ENCODE assay signal across 8 mouse cellular contexts in genomic region chr11:53299551-53300329, GRCm38 (mm10). TPM values are rescaled to one million over a fixed set of nuclear protein-coding genes. Genes with fewer than 3 reads are reported as not detected.
DNase-seq lines count a peak whose midpoint lies in the region; ATAC-seq and TF ChIP-seq lines count a peak whose summit lies in the region.

No protein-coding gene starts in this region.

- TF ChIP-seq CTCF in thymus, adult 2 months (IDR thresholded peaks at IDR 0.05; ENCODE audit: borderline replicate concordance, control insufficient read depth, extremely low read depth, insufficient read depth, low read length, poor library complexity) = no peak

- peaks cover 51% of the 10 kb centered on the region for H3K4me1 ChIP-seq in erythroblast, embryonic 14.5 days (ENCODE audit: control insufficient read depth)
- H3K4me1 ChIP-seq in heart, embryonic 16.5 days (ENCODE audit: control insufficient read depth, insufficient read depth, low read length) = peaks cover 33% of the 10 kb centered on the region
- peaks cover 41% of the 10 kb centered on the region for H3K4me1 ChIP-seq in neural tube, embryonic 15.5 days
- peaks cover 16% of the 10 kb centered on the region for H3K4me1 ChIP-seq in thymus, adult 2 months (replicated peaks; ENCODE audit: control insufficient read depth, insufficient read depth, low read length)

- no peaks in the 10 kb centered on the region for H3K27me3 ChIP-seq in erythroblast, embryonic 14.5 days (ENCODE audit: control insufficient read depth)
- no peaks in the 10 kb centered on the region for H3K27me3 ChIP-seq in heart, embryonic 16.5 days (ENCODE audit: control insufficient read depth, insufficient read depth, low read length)
- no peaks in the 10 kb centered on the region for H3K27me3 ChIP-seq in neural tube, embryonic 15.5 days (replicated peaks)
- H3K27me3 ChIP-seq in thymus, adult 2 months (ENCODE audit: control insufficient read depth, insufficient read depth, low read length) = no peaks in the 10 kb centered on the region

- H3K4me2 ChIP-seq in heart, embryonic 16.5 days (ENCODE audit: low read depth, low read length) = peak overlapping the region; percentile 86
- peak overlapping the region; percentile 66 for H3K4me2 ChIP-seq in neural tube, embryonic 15.5 days

- peaks cover 30% of the 10 kb centered on the region for H3K36me3 ChIP-seq in erythroblast, embryonic 14.5 days (ENCODE audit: control insufficient read depth)
- no peaks in the 10 kb centered on the region; the same call in 1 of the 2 replicates for H3K36me3 ChIP-seq in heart, embryonic 16.5 days (ENCODE audit: control insufficient read depth, insufficient read depth)
- H3K36me3 ChIP-seq in neural tube, embryonic 15.5 days = no peaks in the 10 kb centered on the region
- H3K36me3 ChIP-seq in thymus, adult 2 months (ENCODE audit: control insufficient read depth, insufficient read depth, low read length) = no peaks in the 10 kb centered on the region

- peak overlapping the region; percentile 100 for H3K9ac ChIP-seq in heart, embryonic 16.5 days (ENCODE audit: low read length)
- peak overlapping the region; percentile 98 for H3K9ac ChIP-seq in neural tube, embryonic 15.5 days (replicated peaks)

- no peaks in the 10 kb centered on the region for H3K9me3 ChIP-seq in erythroblast, embryonic 14.5 days (ENCODE audit: control insufficient read depth, low read length)
- H3K9me3 ChIP-seq in heart, embryonic 16.5 days (replicated peaks; ENCODE audit: control insufficient read depth, low read length) = no peaks in the 10 kb centered on the region
- H3K9me3 ChIP-seq in neural tube, embryonic 15.5 days (replicated peaks) = no peaks in the 10 kb centered on the region

- DNase-seq in brain, adult 2 months (ENCODE audit: low read depth, low spot score) = peak; percentile 42
- peak; percentile 84 to 91 for DNase-seq in kidney, postnatal 36 days
- DNase-seq in lung, adult 18-20 months = peak; percentile 62 to 69
- peak; percentile 70 for DNase-seq in thymus, adult 2 months

- under 1% methylated on average over 80 of the region's 80 CpGs for WGBS in heart, embryonic 16.5 days
- under 1% methylated on average over 79 of the region's 80 CpGs for WGBS in neural tube, embryonic 15.5 days
- WGBS in thymus, adult 2 months = under 1% methylated on average over 80 of the region's 80 CpGs

- H3K4me3 ChIP-seq in erythroblast, embryonic 14.5 days (replicated peaks) = peak overlapping the region; percentile 98
- peak overlapping the region; percentile 100 for H3K4me3 ChIP-seq in heart, embryonic 16.5 days (ENCODE audit: low read length)
- peak overlapping the region; percentile 93 for H3K4me3 ChIP-seq in neural tube, embryonic 15.5 days (replicated peaks)
- H3K4me3 ChIP-seq in thymus, adult 2 months (ENCODE audit: control insufficient read depth, insufficient read depth, low read length) = peak overlapping the region; percentile 81

- H3K27ac ChIP-seq in heart, embryonic 16.5 days (ENCODE audit: low read length) = peak overlapping the region; percentile 99
- peak overlapping the region; percentile 93 for H3K27ac ChIP-seq in neural tube, embryonic 15.5 days (replicated peaks)
- peak overlapping the region; percentile 55 for H3K27ac ChIP-seq in thymus, adult 2 months (ENCODE audit: control insufficient read depth, insufficient read depth, low read length)

- peak; percentile 24 for ATAC-seq in CD4-positive, CD25-positive, alpha-beta regulatory T cell, adult 4 months
- ATAC-seq in heart, embryonic 16.5 days (replicated peaks; ENCODE audit: extremely low read depth, insufficient read depth, low FRiP score) = peak; percentile 71; the same call in 1 of the 2 replicates
- ATAC-seq in neural tube, embryonic 15.5 days (ENCODE audit: low FRiP score) = peak; percentile 77

- no peak; the same call in 1 of the 2 replicates for TF ChIP-seq POLR2A in thymus, adult 2 months (IDR thresholded peaks at IDR 0.05; ENCODE audit: control insufficient read depth, extremely low read depth, insufficient read depth, low read length, poor library complexity)

RNA-seq across cellular contexts. Expression of gene Hspa4, which starts 0.5 kb away (rescaled TPM):
- 10 to 100 TPM; 21.1 to 37.6 TPM for polyA plus RNA-seq in CD4-positive, CD25-positive, alpha-beta regulatory T cell, adult 4 months (2017; shearing (Covaris generic))
- 0.89 and 0.97 TPM in 2 replicates for polyA plus RNA-seq in erythroblast, embryonic 14.5 days (2012)
- 66.6 and 72.8 TPM in 2 replicates for polyA plus RNA-seq in heart, embryonic 16.5 days (2015; fragmentation: Nextera tagmentation; extraction: Ambion mirVana)
- 43.5 and 54.6 TPM in 2 replicates for polyA plus RNA-seq in neural tube, embryonic 15.5 days (2015; fragmentation: Nextera tagmentation; extraction: Ambion mirVana)
- 29.3 and 41.9 TPM in 2 replicates for polyA plus RNA-seq in thymus, adult 2 months (2012; rRNA removed)

RNA-seq across cellular contexts. Expression of gene Zcchc10, which starts 24.7 kb away (rescaled TPM):
- 10 to 100 TPM; 24.3 to 28.4 TPM for polyA plus RNA-seq in CD4-positive, CD25-positive, alpha-beta regulatory T cell, adult 4 months (2017; shearing (Covaris generic))
- 0.04 and 0.09 TPM in 2 replicates for polyA plus RNA-seq in erythroblast, embryonic 14.5 days (2012)
- 12.8 and 16.7 TPM in 2 replicates for polyA plus RNA-seq in heart, embryonic 16.5 days (2015; fragmentation: Nextera tagmentation; extraction: Ambion mirVana)
- 15.3 and 15.7 TPM in 2 replicates for polyA plus RNA-seq in neural tube, embryonic 15.5 days (2015; fragmentation: Nextera tagmentation; extraction: Ambion mirVana)
- 8.4 and 8.7 TPM in 2 replicates for polyA plus RNA-seq in thymus, adult 2 months (2012; rRNA removed)

RNA-seq across cellular contexts. Expression of gene Aff4, which starts 50.9 kb away (rescaled TPM):
- 10 to 100 TPM; 17.4 to 18.3 TPM for polyA plus RNA-seq in CD4-positive, CD25-positive, alpha-beta regulatory T cell, adult 4 months (2017; shearing (Covaris generic))
- 0.03 and 0.13 TPM in 2 replicates for polyA plus RNA-seq in erythroblast, embryonic 14.5 days (2012)
- 23.0 and 31.7 TPM in 2 replicates for polyA plus RNA-seq in heart, embryonic 16.5 days (2015; fragmentation: Nextera tagmentation; extraction: Ambion mirVana)
- polyA plus RNA-seq in neural tube, embryonic 15.5 days (2015; fragmentation: Nextera tagmentation; extraction: Ambion mirVana) = 35.5 and 40.1 TPM in 2 replicates
- polyA plus RNA-seq in thymus, adult 2 months (2012; rRNA removed) = 16.4 and 18.9 TPM in 2 replicates

Comparison
In these comparisons a context has a peak if more than half of its experiments do, and no peak if none do; other contexts are left out.
1. Peak in every context shown above with its lines: DNase-seq, ATAC-seq, H3K4me3 ChIP-seq and H3K27ac ChIP-seq.
2. ATAC-seq: peak in every context shown above with its lines; median percentile 77 in neural tube, embryonic 15.5 days; 71 in heart, embryonic 16.5 days; 24 in CD4-positive, CD25-positive, alpha-beta regulatory T cell, adult 4 months.
3. RNA of gene Hspa4, which starts 0.5 kb away (polyA plus RNA-seq): 66.6 to 72.8 TPM in heart, embryonic 16.5 days, 43.5 to 54.6 TPM in neural tube, embryonic 15.5 days, 21.1 to 37.6 TPM in CD4-positive, CD25-positive, alpha-beta regulatory T cell, adult 4 months and 29.3 to 41.9 TPM in thymus, adult 2 months; 0.89 to 0.97 TPM in erythroblast, embryonic 14.5 days; every median in the first group is over 10 times any median in the second.
4. RNA of gene Aff4, which starts 50.9 kb away (polyA plus RNA-seq): 35.5 to 40.1 TPM in neural tube, embryonic 15.5 days, 23.0 to 31.7 TPM in heart, embryonic 16.5 days, 17.4 to 18.3 TPM in CD4-positive, CD25-positive, alpha-beta regulatory T cell, adult 4 months and 16.4 to 18.9 TPM in thymus, adult 2 months; 0.03 to 0.13 TPM in erythroblast, embryonic 14.5 days; every median in the first group is over 10 times any median in the second.